Mouse (Mus musculus) lung, adult 2 months (tissue): ENCODE results near the gene Sox15.

ENCODE experiments used
- CTCF ChIP-seq: fragments of 200-500 bp; IDR thresholded peaks from 2 replicates; pipeline ENCODE4 v1.5.1; 2011; ENCODE audit warnings: mild to moderate bottlenecking, low read length, control low read depth; ENCODE audit not compliant: insufficient read depth
- POLR2A ChIP-seq: fragments of 200-500 bp; IDR thresholded peaks from 2 replicates; pipeline ENCODE4 v1.6.1; 2011; ENCODE audit warnings: low read depth, mild to moderate bottlenecking, control low read depth, low read length, borderline replicate concordance; ENCODE audit errors: extremely low read depth

DNA sequence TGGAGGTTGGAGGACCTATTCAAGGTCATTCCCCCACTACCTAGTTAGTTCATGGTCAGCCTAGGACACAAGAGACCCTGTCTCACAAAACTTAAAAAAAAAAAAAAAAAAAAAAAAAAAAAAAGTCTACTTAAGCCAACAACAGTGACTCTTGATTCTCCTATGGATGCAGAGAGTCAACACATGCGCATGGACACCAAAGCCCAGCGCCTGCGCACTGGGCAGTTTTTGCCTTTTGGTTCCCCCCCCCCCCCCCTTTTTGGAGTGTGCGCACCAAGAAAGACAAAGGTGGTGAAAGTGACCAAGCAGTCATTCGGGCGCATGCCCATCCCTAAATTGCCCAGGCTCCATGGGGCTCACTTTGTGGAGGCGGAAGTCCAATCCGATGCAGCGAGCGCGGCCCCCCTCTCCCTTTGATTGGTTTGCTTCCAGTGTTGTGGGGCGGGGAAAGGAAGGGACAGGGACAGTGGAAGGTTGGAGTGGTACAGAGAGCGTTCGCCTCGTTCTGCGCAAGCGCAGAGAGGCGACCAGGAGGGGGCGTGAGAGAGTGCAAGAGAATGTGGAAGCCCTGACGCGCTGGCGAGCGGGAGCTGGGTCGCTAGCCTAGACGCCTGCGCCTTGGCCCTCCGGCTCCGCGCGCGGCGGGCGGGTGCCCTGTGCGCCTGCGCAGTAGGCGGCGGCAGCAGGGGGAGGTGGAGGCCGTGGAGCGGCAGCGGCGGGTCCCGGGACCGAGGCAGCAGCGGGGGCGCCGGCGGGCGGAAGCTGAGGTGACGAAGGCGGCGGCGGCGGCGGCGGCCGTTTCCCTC is 22.6 kb upstream of the Sox15 start, which contains the start of gene Fxr2:
- peak; percentile 68; the same call in 1 of the 2 replicates for TF ChIP-seq POLR2A
- TF ChIP-seq CTCF, result peak; percentile 69
